Mouse (Mus musculus) left cerebral cortex, adult 18-20 months (tissue): ENCODE results near the gene Cep104. TPM values are rescaled to one million over a fixed set of nuclear protein-coding genes. Genes with fewer than 3 reads are reported as not detected.
A peak's percentile ranks its signal among the peaks of the same experiment; 100 is the strongest.

ENCODE experiments used
- DNase-seq, 2 experiments: peaks; one replicate each; pipeline ENCODE4 v3.0.0; 2021 to 2022; ENCODE audit warnings: low spot score in 2 of 2, mixed read lengths in 1 of 2
- long read RNA-seq, 2 experiments: library from polyadenylated mRNA; stranded (forward); transcript quantifications; one replicate each; pipeline ENCODE4 v2.0.0; 2021
- total RNA-seq, 2 experiments: library from RNA; stranded (reverse); gene quantifications; 2 replicates each; pipeline ENCODE4 v1.2.3; 2021

Cep104 gene
- 10 to 100 TPM; 33.2 to 33.9 TPM for total RNA-seq
- long read RNA-seq, experiment 1, full-length matches to known transcripts = 18 of 35 reads
- long read RNA-seq, experiment 1, partial matches to known transcripts = 8 of 35 reads
- long read RNA-seq, experiment 1, other reads (novel, unspliced or antisense) = 9 of 35 reads
- long read RNA-seq, experiment 2, full-length matches to known transcripts = 5 of 14 reads
- long read RNA-seq, experiment 2, partial matches to known transcripts = 1 of 14 reads
- long read RNA-seq, experiment 2, other reads (novel, unspliced or antisense) = 8 of 14 reads

DNA sequence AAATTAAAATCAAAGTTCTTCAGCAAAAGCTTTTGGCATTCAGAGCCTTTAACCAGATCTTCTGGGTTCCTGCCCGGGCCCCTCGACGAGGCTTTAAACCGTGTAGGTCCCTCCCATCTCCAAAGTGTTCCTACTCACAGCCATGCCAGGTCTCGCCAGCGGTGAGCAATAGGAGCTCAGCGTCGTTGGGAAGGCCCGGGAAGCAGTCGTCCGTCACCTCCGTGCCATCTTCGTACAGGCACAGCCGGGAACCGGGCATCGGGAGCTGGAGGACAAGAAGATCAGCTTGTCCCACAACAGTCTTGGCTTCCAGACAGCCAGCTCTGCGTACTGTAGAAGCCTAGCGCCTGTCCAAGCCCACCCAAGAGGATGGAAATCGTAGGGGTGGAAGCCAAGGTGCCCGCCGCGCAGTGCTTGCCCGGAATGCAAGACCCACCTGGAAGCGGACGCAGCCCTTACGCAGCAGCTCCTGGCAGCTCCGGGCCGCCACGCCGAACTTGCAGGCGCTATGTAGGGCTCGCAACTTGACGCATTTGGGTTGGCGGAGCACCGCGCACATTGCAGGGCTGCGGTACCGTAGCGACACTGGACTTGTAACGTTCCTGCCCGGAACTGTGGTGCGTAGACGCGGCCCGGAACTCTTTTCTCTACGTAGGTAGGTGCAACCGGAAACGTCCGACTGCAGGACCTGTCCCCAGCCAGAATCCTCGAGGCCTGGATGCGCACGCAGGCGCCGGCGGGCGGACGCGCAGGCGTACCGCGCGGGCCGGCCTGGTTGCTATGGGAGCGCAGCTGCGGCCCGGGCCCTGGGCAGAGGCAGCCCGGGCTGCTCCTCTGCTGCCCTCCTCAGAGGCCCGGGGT lies at the start of gene Cep104, which contains the start of gene Dffb:
Gene Cep104, plus strand, starts transcription at position 764 of the 861 bp plus-strand sequence.
Gene Dffb, minus strand, starts transcription at position 696 of the 861 bp plus-strand sequence.
- peak; percentile 95 for DNase-seq

GRCm38 (mm10) chr4:153928772-153929299 lies 46.2 kb upstream of the Cep104 start:
- DNase-seq = no peak

GRCm38 (mm10) chr4:153929425-153929824 lies 45.6 kb upstream of the Cep104 start:
- no peak for DNase-seq

DNA sequence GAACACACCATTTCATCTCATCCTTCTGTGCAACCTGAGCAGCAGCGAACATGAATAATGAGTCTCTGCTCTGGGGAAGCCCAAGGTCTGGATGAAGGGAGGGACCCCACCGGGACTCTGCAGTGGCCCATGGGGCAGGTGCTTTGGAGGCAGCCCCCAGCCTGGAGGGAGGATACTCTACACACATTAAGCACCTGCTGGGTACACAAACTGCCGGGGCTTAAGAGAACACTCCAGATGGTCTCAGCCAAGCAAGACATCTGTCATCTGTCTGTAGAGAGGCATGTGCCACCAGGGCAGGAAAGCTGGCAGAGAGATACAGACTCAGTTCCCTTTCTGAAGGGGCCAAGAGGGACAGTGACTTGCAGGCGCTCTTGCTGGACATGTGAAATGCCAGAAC lies 45.1 kb upstream of the Cep104 start:
- DNase-seq = no peak

GRCm38 (mm10) chr4:153943243-153943642 lies 31.8 kb upstream of the Cep104 start:
- DNase-seq = peak; percentile 54 to 65

GRCm38 (mm10) chr4:153944261-153944660 lies 30.7 kb upstream of the Cep104 start:
- no peak for DNase-seq

- DNase-seq = no peak
These were observed 29.3 kb upstream of the Cep104 start for GRCm38 (mm10) chr4:153945741-153946140.

GRCm38 (mm10) chr4:153950372-153950771 lies 24.6 kb upstream of the Cep104 start:
- no peak for DNase-seq

DNA sequence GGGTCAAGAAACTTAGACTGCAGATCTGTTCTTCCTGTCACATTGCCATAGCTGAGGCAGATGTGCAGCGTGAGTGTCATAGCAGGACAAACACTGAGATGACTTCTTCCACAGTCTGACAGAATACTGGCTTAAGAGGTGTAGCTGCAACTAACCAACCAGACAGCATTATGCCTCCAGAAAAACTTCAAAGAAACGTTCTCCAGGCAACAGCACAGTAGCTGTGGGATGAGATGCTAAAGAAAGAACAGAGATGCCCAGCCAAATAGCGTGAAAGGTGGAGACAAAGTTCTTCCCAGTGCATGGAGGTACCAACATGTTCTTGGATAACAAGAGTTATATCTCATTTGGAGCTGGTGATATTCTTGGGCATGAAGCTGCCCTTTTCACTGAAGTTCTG lies 23.8 kb upstream of the Cep104 start:
- no peak for DNase-seq

DNA sequence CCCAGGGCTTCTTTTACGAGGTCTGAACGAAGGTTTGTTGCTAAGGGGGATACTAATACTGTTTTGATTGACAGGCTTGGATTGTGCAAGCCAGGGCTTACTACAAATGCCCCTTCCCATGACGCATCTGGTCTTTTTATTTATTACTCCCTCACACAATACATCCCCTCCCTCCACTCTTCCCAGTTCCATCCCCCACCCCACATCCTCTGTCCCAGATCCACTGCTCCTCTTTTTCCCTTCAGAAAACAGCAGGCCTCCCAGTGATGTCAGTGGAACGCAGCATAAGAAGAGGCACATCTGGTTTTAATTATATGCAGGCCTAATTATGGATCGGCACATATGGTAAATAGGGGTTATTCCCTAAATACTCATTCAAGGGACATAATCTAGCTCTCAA lies 23.3 kb upstream of the Cep104 start:
- DNase-seq = no peak

DNA sequence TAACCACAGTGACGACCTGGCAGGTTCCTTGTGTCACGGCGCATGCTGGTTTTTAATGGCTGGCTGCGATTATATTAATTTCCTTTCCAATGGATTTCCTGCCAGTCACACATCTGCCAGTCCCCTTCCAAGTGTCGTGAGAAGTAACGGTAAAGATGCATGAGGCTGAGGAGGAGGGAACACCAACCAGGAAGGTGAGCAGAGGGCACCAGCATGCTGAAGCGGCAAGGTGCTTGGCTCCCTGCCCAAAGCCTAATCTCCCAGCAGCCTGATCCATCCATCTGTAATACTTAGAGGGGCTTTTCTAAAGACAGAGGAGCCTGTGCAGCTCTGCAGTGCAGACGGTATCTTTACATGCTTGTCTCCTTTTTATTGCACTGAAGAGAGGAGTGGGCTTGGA lies 19.3 kb upstream of the Cep104 start:
- no peak for DNase-seq

DNA sequence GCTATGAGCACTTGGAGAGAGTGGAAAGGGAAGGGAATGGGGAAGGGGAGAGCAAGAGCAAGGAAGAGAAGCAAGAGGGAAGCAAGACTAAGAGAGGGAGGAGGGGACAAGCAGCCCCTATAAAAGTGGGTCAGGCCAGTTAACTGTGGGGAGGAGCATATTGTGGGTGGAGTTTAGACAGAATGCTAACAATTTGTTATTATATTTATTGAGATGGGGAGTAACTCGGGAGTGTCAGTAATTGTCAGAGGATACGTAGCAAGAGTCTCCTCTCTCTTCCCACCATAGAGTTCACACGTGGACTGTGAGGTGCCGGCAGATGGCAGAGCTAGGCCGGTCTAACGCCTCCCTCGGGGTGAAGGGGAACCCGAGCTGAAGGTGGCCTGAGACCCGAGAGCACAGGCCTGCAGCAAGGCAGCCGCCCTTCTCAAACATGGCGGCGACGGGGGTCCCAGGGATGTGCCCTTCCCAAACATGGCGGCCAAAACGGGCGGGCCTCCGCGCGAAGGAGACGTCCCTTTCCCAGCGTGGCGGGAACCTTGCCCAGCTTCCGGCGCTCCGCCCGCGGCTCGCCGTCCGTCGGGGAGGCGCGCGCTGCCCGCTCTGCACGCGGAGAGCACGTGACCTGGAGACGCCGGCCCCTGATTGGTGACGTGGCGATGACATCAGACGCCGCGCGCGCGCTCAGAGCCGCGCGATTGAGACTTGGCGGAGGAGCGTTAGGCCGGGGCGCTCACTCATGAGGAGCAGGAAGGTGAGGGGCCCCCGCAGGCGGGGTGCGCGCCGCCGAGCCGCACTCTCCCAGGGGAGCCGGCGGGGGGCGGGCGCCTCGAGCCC lies 18.2 kb upstream of the Cep104 start, which contains the start of gene A430005L14Rik:
Gene A430005L14Rik, plus strand, starts transcription at position 669 of the 837 bp plus-strand sequence.
- peak; percentile 98 for DNase-seq

DNA sequence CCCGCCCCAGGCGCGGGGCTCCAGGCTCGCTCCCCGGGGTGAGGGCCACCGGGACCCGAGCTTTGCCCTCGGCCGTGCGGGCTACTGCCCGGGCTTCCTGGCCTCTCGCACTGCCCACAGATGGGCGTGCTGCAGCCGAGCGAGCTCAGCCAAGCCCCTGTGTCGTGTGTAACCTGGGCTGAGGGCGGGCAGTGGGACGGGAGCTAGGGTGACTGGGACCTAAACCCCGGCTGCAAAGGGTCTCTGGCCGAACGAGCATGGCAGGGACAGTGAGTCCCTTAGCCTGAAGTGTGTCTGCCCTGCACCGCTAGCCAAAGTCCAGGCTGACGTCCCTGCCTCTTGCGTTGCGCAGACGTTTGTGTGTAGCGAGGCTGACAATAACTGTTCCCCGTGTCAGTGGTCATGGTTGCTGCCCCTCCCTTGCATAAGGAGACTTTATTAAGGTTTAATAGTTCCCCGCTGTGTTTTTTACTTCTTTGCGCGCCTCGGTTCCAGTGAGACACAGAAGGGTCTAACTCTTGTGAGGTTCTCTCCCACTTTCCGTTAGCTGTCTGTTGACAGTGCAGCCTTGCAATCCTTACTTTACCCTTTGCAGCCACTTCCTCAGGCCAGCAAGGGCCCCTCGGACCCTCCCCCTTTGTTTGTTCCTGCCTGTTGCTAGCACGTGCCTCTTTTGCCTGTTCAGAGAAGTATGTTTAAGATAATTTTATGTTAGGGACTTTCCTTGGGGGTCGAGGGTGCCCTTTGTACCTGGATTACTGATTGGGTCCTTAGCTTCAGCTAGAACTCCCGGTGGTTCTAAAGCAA lies 17.3 kb upstream of the Cep104 start:
- DNase-seq = peak in 1 of 2 experiments; percentile 12

- DNase-seq = peak; percentile 58 to 69
These were observed 12.4 kb upstream of the Cep104 start for GRCm38 (mm10) chr4:153962631-153963030.

- DNase-seq = no peak
These were observed 8.3 kb upstream of the Cep104 start for GRCm38 (mm10) chr4:153966651-153967050.

DNA sequence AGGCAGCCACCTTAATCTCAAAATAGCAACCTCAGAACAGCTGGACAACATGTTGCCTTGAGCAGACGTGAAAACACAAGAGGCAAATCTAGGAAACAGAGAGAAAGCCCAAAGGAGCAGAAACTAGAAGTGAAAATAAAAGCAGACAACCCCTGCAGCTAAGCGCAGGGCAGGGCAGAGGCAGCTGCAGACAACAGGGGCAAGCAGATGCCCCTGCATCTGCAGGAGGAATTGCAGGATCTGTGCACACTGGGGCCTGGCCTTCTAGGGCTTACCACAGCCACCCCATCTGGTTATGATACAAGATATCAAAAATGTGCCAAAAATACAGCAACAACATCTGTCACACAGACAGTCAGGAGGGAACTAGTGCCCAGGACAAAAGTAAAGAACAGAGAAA lies 7.4 kb upstream of the Cep104 start:
- no peak for DNase-seq

GRCm38 (mm10) chr4:153968063-153968462 lies 6.9 kb upstream of the Cep104 start:
- DNase-seq = no peak

- DNase-seq = no peak
These were observed 283 bp downstream of the Cep104 start for GRCm38 (mm10) chr4:153975292-153975662.

DNA sequence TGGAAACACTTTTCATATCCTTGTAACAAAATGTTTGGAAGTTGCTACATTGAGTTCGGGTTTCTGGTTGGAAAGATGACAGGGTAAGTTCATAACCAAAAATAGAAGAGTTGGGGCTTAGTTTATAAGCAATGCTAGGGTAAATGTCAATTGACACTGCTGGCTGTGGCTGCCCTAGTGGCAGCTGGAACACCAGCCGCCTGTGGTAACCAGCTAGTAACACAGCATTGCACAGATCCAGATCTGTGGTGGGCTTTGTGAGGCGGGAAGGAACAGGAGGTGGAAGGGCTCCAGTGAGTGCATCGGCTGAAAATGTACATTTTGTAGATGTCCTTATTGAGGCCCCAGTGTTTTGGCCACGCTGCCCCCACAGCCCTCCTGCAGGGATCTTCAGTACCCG lies 774 bp downstream of the Cep104 start:
- no peak for DNase-seq

DNA sequence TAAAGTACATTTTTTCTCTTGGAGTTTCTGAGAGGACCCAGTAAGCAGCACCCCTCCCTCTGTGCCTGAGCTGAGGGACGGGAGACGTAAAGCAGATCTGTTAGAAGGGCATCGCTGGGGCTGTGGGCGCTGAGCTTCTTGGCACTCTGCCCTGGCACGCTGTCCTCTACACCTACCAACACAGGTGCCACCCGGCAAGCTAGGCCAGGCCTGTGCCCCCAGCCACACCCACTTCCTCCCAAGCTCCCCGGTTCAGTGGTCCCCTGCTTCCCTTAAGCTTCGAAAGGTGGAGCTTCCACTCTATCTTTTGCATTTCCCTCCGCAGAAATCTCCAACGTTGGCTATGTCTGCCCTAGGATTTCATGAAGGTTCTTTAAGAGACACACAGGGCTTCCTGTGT lies 4.2 kb downstream of the Cep104 start:
- DNase-seq = no peak
